8 mouse cellular contexts compared by ENCODE assay signal in genomic region chr2:91711256-91711925, GRCm38 (mm10). TPM values are rescaled to one million over a fixed set of nuclear protein-coding genes. Genes with fewer than 3 reads are reported as not detected.
A peak's percentile ranks its signal among the peaks of the same experiment; 100 is the strongest.
DNase-seq lines count a peak whose midpoint lies in the region; ATAC-seq and TF ChIP-seq lines count a peak whose summit lies in the region.

No protein-coding gene starts in this region.

- no peak for DNase-seq in neural tube, embryonic 11.5 days (ENCODE audit: low spot score)
- no peak for DNase-seq in neural tube, embryonic 10.5 days (ENCODE audit: extremely low spot score, low spot score)
- peak; percentile 4 for DNase-seq in hindbrain, embryonic 10.5 days (ENCODE audit: low spot score)
- DNase-seq in adrenal gland, postnatal 14 days, result no peak
- no peak for DNase-seq in ovary, adult 18-20 months (ENCODE audit: low spot score)

- H3K36me3 ChIP-seq in neural tube, embryonic 11.5 days (ENCODE audit: control insufficient read depth, insufficient read depth, low read length), result peaks cover 2% of the 10 kb centered on the region; the same call in 1 of the 2 replicates
- H3K36me3 ChIP-seq in hindbrain, embryonic 10.5 days, result peaks cover 12% of the 10 kb centered on the region

- no peak for TF ChIP-seq CTCF in cortical plate, adult 2 months (IDR thresholded peaks at IDR 0.05; ENCODE audit: extremely low read depth, insufficient read depth, low read length)

- H3K4me3 ChIP-seq in neural tube, embryonic 11.5 days (ENCODE audit: low read depth, low read length), result peak overlapping the region; percentile 80
- H3K4me3 ChIP-seq in cortical plate, adult 2 months (ENCODE audit: insufficient read depth, low read length), result peak overlapping the region; percentile 71
- H3K4me3 ChIP-seq in hindbrain, embryonic 10.5 days, result peak overlapping the region; percentile 91

- WGBS in neural tube, embryonic 11.5 days, result 8% methylated on average over 8 of the region's 8 CpGs
- WGBS in hindbrain, embryonic 10.5 days, result 5% methylated on average over 8 of the region's 8 CpGs

- ATAC-seq in neural tube, embryonic 11.5 days (ENCODE audit: insufficient read depth, low FRiP score, low TSS enrichment), result no peak
- peak; percentile 6; the same call in 1 of the 2 replicates for ATAC-seq in megakaryocyte progenitor cell, adult 5-6 weeks (replicated peaks; ENCODE audit: poor library complexity)
- ATAC-seq in activated CD4-positive, CD25-positive, alpha-beta regulatory T cell, adult 4 months, result no peak

- no peak for TF ChIP-seq POLR2A in cortical plate, adult 2 months (IDR thresholded peaks at IDR 0.05; ENCODE audit: extremely low read depth, insufficient read depth, low read length)

- no peaks in the 10 kb centered on the region for H3K9me3 ChIP-seq in neural tube, embryonic 11.5 days (ENCODE audit: control insufficient read depth, low read length)
- H3K9me3 ChIP-seq in hindbrain, embryonic 10.5 days, result no peaks in the 10 kb centered on the region

- H3K4me1 ChIP-seq in neural tube, embryonic 11.5 days (ENCODE audit: control insufficient read depth, insufficient read depth, low read length), result peaks cover 6% of the 10 kb centered on the region; the same call in 1 of the 2 replicates
- peaks cover 5% of the 10 kb centered on the region for H3K4me1 ChIP-seq in cortical plate, adult 2 months (ENCODE audit: control insufficient read depth, insufficient read depth, low read length)
- H3K4me1 ChIP-seq in hindbrain, embryonic 10.5 days (replicated peaks), result peaks cover 22% of the 10 kb centered on the region

- H3K9ac ChIP-seq in neural tube, embryonic 11.5 days (ENCODE audit: low read length), result peak overlapping the region; percentile 78

- no peaks in the 10 kb centered on the region for H3K27me3 ChIP-seq in neural tube, embryonic 11.5 days (ENCODE audit: control insufficient read depth, insufficient read depth, low read length)
- H3K27me3 ChIP-seq in hindbrain, embryonic 10.5 days (ENCODE audit: insufficient read depth, poor library complexity, severe bottlenecking), result no peaks in the 10 kb centered on the region

- peak overlapping the region; percentile 87 for H3K4me2 ChIP-seq in neural tube, embryonic 11.5 days (ENCODE audit: low read depth)

- 0 out of 2 replicates have a peak overlapping the region, but pooled peaks have one; percentile 10 for H3K27ac ChIP-seq in neural tube, embryonic 11.5 days (ENCODE audit: low read depth, low read length)
- H3K27ac ChIP-seq in cortical plate, adult 2 months (ENCODE audit: insufficient read depth, low read length), result 0 out of 2 replicates have a peak overlapping the region, but pooled peaks have one; percentile 2
- peak overlapping the region; percentile 96 for H3K27ac ChIP-seq in hindbrain, embryonic 10.5 days

RNA-seq across cellular contexts. Expression of gene Harbi1, which starts 0.7 kb away (rescaled TPM):
- 15.5 and 17.3 TPM in 2 replicates for polyA plus RNA-seq in neural tube, embryonic 11.5 days (2014; fragmentation: Nextera tagmentation; extraction: Ambion mirVana)
- 3.4 and 4.6 TPM in 2 replicates for polyA plus RNA-seq in cortical plate, adult 2 months (2012; rRNA removed)
- 20.8 and 20.9 TPM in 2 replicates for polyA plus RNA-seq in hindbrain, embryonic 10.5 days (2016; fragmentation: Nextera tagmentation; extraction: Ambion mirVana)
- total RNA-seq in megakaryocyte progenitor cell, adult 5-6 weeks (2015), result 4.6 and 7.7 TPM in 2 replicates
- 20.6 and 24.2 TPM in 2 replicates for total RNA-seq in megakaryocyte progenitor cell, adult 5-6 weeks (2017)
- 9.3 and 11.0 TPM in 2 replicates for total RNA-seq in adrenal gland, postnatal 14 days (2021)
- polyA plus RNA-seq in activated CD4-positive, CD25-positive, alpha-beta regulatory T cell, adult 4 months (2017; shearing (Covaris generic)), result 10 to 100 TPM; 13.3 to 13.6 TPM

RNA-seq across cellular contexts. Expression of gene Atg13, which starts 1.0 kb away (rescaled TPM):
- 37.9 and 38.3 TPM in 2 replicates for polyA plus RNA-seq in neural tube, embryonic 11.5 days (2014; fragmentation: Nextera tagmentation; extraction: Ambion mirVana)
- polyA plus RNA-seq in cortical plate, adult 2 months (2012; rRNA removed), result 124 and 132 TPM in 2 replicates
- polyA plus RNA-seq in hindbrain, embryonic 10.5 days (2016; fragmentation: Nextera tagmentation; extraction: Ambion mirVana), result 24.0 and 31.0 TPM in 2 replicates
- 24.0 and 25.0 TPM in 2 replicates for total RNA-seq in megakaryocyte progenitor cell, adult 5-6 weeks (2015)
- total RNA-seq in megakaryocyte progenitor cell, adult 5-6 weeks (2017), result 5.7 and 10.1 TPM in 2 replicates
- total RNA-seq in adrenal gland, postnatal 14 days (2021), result 39.9 and 46.3 TPM in 2 replicates
- polyA plus RNA-seq in activated CD4-positive, CD25-positive, alpha-beta regulatory T cell, adult 4 months (2017; shearing (Covaris generic)), result 10 to 100 TPM; 24.4 to 31.2 TPM

RNA-seq across cellular contexts. Expression of gene Ambra1, which starts 18.5 kb away (rescaled TPM):
- polyA plus RNA-seq in neural tube, embryonic 11.5 days (2014; fragmentation: Nextera tagmentation; extraction: Ambion mirVana), result 21.3 and 21.5 TPM in 2 replicates
- polyA plus RNA-seq in cortical plate, adult 2 months (2012; rRNA removed), result 33.4 and 34.4 TPM in 2 replicates
- 21.9 and 25.7 TPM in 2 replicates for polyA plus RNA-seq in hindbrain, embryonic 10.5 days (2016; fragmentation: Nextera tagmentation; extraction: Ambion mirVana)
- 23.7 and 25.5 TPM in 2 replicates for total RNA-seq in megakaryocyte progenitor cell, adult 5-6 weeks (2015)
- 19.1 and 30.6 TPM in 2 replicates for total RNA-seq in megakaryocyte progenitor cell, adult 5-6 weeks (2017)
- total RNA-seq in adrenal gland, postnatal 14 days (2021), result 31.9 and 35.0 TPM in 2 replicates
- 10 to 100 TPM; 22.4 to 29.1 TPM for polyA plus RNA-seq in activated CD4-positive, CD25-positive, alpha-beta regulatory T cell, adult 4 months (2017; shearing (Covaris generic))

Comparison
In these comparisons a context has a peak if more than half of its experiments do, and no peak if none do; other contexts are left out.
1. H3K27ac ChIP-seq: peak in every context shown above with its lines; median percentile 96 in hindbrain, embryonic 10.5 days; 10 in neural tube, embryonic 11.5 days; 2 in cortical plate, adult 2 months.